Mouse (Mus musculus) liver, postnatal 0 days (tissue): ENCODE data around the gene Prss12.

Experiments
- CTCF ChIP-seq: sonication (generic); IDR thresholded peaks from 2 replicates; pipeline ENCODE4 v1.5.1; 2016; ENCODE audit warnings: antibody characterized with exemption, low read depth
- EP300 ChIP-seq: IDR thresholded peaks from 2 replicates; pipeline ENCODE4 v1.6.1; 2016; ENCODE audit warnings: antibody characterized with exemption, low read depth, mild to moderate bottlenecking

GRCm38 (mm10) chr3:123493163-123493562, 46.5 kb downstream of the Prss12 start:
- no peak for TF ChIP-seq CTCF
- TF ChIP-seq EP300 = no peak
